Mouse (Mus musculus) ovary, adult 2 months (tissue): ENCODE data around the gene Ppm1k. TPM values are rescaled to one million over a fixed set of nuclear protein-coding genes. Genes with fewer than 3 reads are reported as not detected.

Experiments
- polyA plus RNA-seq: library from polyadenylated mRNA; depleted of rRNA; stranded (reverse); fragments of >200 nt; gene quantifications from 2 replicates; pipeline ENCODE4 v1.2.3, GENCODE M21; 2012; rRNA removed

The Ppm1k gene
- polyA plus RNA-seq = 1.4 and 1.7 TPM in 2 replicates

GRCm38 (mm10) chr6:57535386-57535936 lies at the start of gene Ppm1k:
TSS of gene Ppm1k (minus strand) at chr6:57535468.

GRCm38 (mm10) chr6:57580881-57581548 lies 45.7 kb upstream of the Ppm1k start, which contains the start of gene Herc6:
TSS of gene Herc6 (plus strand) at chr6:57581000.

Other genes starting within 250 kb of the Ppm1k start
- gene Vmn1r16, start 206.0 kb downstream of the Ppm1k start, polyA plus RNA-seq = not detected in 2 replicates
- not detected in 2 replicates for gene Vmn1r17, start 171.7 kb downstream of the Ppm1k start, polyA plus RNA-seq
- not detected in 2 replicates for gene Vmn1r18, start 139.7 kb downstream of the Ppm1k start, polyA plus RNA-seq
- gene Vmn1r19, start 131.7 kb downstream of the Ppm1k start, polyA plus RNA-seq = not detected in 2 replicates
- gene Vmn1r20, start 106.5 kb downstream of the Ppm1k start, polyA plus RNA-seq = not detected in 2 replicates
- 10.3 and 15.9 TPM in 2 replicates for gene Herc6, start 45.5 kb upstream of the Ppm1k start, polyA plus RNA-seq
- gene Pyurf, start 156.6 kb upstream of the Ppm1k start, polyA plus RNA-seq = 15.9 and 25.0 TPM in 2 replicates
- gene Lancl2, start 167.1 kb upstream of the Ppm1k start, polyA plus RNA-seq = 3.7 and 4.7 TPM in 2 replicates